Mouse (Mus musculus): ENCODE measurements around the gene Fosl1.
A peak's percentile ranks its signal among the peaks of the same experiment; 100 is the strongest.

Fosl1 gene

DNA sequence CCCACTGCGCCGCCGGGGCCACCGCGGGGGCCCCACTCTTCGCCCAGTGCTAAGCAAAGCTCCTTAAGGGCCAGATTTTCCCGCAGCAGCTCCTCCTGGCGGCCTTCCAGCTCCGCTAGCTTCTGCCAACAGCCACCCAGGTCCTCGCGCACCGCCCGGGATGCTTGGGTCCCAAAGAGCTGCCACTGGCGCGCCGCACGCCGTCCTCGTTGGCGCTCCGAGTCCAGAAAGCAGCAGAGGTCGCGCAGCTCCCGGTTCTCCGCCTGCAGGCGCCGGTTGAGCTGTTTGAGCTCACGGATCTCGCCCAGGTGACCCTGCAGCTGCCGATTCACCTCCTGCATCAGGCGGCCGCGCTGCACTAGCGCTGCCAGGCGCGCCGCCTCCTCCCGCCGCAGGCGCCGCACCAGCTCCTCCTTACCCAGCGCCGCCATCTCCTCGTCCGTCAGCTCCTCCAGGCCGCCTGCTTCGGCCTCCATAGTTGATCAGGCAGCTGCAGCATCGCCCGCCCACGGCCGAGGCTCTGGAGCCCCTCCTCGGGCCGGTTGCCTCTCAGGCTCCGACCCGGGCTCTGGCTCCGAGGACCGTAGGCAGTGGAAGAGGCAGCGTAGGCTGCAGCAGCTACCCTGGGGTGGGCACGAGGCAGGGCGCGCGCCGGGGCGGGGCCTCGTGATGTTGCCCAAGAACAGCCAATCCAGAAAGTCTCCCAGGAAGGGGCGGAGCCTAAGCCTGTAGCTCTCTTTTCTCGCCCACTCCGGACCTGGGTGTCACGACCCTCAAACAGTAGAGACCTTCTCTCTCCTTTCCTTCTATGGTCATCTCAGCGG is 9.8 kb downstream of the Fosl1 start:
- DNase-seq (ENCODE audit: low read depth, low spot score), result peak; percentile 80

DNA sequence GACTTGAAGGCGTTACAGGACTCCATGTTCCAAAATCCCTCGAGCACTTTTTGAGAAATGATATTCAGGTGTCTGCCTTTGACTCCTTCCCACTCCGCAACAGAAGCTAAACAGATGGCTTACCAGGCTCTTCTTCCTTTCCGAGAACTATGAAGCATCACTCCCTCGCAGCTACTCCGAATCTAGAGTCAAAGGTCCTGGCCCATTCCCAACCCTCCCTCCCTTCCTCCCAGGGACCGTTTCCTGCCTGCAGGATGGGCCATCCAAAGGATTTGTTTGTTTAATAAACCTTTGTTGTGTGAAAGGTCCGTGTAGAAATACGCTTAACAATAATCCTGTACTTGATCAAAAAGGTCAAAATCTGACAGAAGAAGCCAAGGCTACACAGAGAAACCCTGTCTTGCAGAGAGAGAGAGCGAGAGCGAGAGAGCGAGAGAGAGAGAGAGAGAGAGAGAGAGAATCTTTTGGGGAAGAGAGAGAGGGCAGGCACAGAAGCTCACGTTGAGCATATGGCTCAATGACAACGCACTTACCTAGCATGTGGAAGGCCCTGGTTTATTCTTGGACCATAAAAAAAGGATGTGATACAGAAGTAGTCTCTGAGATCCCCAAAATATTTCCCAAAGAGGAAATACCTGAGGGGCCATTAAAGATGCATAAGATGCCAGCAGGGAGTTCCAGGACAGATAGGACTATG is 10.5 kb downstream of the Fosl1 start, which contains the start of gene Ccdc85b:
Gene Ccdc85b (minus strand): TSS at position 149 of the 697 bp plus-strand sequence.
- no peak for DNase-seq (ENCODE audit: low read depth, low spot score)

DNA sequence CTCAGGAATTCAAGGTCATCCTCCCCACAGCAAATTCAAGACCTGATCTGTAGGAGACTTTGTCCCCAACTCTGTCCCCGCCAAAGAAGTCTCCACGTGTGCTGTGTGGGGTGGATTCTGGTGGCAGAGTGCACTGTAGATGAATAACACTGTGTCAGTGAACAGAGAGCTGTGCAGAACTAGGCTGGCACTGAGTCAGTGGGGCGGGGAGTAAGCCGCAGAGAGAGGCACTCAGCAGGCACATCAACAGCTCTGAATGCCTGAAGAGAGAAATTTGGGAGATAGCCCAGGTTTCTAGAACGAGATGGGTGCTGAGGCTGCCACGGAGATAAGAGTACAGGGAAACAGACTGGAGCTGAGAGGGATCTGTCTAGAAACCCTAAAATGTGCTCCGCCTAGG is 11.7 kb downstream of the Fosl1 start:
- DNase-seq (ENCODE audit: low read depth, low spot score), result no peak

DNA sequence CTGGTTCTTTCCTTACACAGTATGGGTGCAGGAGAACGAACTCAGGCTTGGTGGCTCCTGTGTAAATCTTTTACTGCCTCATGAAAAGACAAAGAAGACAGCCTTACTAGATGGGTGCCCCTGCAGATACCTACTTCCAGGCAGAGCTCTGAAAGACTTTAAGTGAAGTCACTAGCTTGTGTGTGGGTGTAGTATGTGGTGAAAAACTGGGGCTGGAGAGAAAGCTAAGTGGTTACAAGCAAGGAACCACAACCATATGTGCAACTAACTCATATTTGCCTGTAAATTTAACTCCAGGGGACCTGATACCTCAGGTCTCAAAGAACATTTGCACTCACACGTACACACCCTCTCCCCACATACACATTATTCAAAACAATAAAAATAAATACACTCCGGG is 12.5 kb downstream of the Fosl1 start:
- no peak for DNase-seq (ENCODE audit: low read depth, low spot score)

DNA sequence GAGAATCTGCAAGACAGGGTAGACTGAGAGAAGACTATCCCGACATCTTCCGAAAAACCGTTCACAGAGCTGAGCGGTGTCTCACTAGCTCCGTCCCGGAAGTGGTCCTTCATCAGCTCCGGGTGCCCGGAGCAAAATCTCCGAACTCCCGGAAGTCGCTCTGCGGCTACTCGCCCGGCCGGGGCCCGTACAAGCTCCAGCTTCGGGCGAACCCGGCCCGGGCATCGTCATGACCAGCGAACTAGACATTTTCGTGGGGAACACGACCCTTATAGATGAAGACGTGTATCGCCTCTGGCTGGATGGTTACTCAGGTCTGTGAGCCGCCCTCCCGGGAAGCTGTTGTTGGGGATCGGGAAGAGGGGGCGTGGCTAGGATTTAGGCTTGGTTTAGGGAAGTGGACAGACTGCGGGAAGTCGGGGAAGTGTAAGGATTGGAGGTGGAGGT is 13.1 kb downstream of the Fosl1 start, which contains the start of gene Fibp:
Gene Fibp (plus strand): TSS at position 151 of the 447 bp plus-strand sequence.
- DNase-seq (ENCODE audit: low read depth, low spot score), result peak; percentile 67

DNA sequence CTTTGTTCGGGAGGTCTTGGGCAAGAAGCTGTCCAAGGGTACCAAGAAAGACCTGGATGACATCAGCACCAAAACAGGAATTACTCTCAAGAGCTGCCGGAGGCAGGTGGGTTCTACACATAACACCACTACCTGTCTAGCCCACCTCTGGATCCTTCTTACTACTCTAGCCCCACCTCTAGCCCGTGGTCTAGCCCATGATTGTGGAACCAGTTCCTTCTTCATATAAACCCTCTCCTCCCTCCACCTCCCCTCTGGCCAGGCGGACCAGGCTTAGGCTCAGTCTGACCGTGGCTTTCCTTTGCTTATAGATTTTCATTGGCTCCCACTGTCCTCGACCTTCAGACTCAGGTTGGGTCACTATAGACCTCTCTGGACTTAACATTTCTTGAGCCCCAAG is 14.1 kb downstream of the Fosl1 start:
- no peak for DNase-seq (ENCODE audit: low read depth, low spot score)

DNA sequence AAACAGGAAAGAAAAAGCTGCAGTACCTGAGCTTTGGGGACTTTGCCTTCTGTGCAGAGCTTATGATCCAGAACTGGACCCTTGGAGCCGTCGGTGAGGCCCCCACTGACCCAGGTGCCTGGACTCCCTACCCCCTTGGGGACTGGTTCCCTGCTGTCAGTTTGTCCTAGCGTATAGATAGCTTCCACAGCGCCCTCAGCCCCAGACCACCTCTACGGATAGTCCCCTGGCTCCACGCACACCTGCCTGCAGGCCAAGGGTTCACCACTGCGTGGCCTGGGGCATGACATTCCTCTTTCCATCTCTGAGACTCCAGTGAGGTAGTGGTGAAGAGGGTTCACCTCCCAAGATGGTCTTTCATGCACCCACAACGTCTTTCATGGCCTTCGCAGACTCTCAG is 15.9 kb downstream of the Fosl1 start:
- no peak for DNase-seq (ENCODE audit: low read depth, low spot score)

DNA sequence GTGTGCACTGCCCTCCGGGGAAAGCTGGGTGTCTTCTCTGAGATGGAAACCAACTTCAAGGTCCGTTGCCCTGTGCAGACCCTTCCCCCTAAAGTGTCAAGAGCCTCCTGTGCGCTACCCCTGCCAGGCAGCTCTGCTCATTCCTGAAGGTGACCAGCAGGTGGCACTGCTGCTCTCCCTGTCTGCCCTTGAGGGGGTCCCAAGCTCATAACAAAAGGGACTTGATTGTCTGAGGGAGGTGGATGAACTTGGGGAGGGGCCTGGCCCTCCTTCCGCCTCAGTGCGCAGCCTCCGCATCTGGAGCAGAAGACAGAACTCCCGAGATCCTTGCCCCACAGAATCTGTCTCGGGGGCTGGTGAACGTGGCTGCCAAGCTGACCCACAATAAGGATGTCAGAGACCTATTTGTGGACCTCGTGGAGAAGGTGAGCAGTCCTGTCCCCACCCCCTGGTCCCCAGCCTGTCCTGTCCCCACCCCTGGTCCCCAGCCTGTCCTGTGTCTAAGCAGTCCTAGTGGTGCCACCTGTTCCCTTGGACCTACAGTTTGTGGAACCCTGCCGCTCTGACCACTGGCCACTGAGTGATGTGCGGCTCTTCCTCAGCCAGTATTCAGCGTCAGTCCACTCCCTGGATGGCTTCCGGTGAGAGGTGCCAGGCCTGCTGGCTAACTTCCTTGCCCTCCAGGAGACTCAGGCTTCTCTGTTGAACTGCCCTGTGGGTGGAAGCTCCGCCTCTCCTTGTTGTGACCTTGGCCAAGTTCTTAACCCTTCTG is 16.6 kb downstream of the Fosl1 start:
- DNase-seq (ENCODE audit: low read depth, low spot score), result no peak

DNA sequence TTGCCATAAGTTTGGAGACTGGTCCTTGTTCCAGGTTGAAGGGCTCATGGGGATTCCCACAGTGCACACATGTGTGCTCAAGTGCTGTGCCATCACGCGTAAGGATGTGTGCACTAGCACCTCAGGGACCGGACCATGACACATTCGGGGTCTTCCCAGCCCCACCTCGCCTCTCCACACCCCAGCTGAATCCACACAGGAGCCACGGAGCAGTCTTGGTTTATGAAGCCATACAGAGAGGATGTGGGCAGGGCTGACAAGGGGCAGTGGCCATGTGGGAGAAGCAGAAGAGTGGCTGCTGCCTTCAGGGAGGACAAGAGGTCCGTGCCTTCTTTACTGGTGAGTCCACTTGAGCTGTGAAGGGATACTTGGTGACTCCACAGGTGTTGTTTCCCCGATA is 17.7 kb downstream of the Fosl1 start:
- DNase-seq (ENCODE audit: low read depth, low spot score), result no peak

DNA sequence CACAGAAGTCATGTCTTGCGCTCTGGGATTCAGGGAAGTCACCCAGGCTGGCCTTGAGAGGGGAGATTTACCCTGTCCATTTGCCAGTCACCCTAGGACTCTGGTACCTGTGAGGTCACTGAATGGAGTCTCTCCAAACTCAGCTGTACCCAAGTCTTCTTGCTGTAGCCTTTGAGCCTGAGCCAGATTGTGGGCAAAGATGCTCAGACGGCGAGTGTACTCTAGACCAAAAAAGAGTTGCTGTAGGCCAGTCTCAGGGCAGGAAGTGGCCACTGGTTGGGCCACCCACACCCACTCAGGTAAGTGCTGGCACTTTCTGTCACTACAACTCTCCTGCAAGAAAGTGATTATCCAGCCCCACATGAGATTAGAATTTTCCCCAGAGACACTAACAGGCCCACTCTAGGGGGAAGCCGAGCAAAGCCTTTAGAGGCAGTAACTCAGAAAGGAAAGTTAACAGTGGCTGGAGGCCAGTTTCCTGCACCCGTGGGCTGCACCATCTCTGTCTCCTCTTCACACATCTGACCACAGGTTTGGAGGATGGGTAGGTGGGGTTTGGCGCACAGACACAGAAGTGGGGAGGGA is 19.7 kb downstream of the Fosl1 start:
- DNase-seq (ENCODE audit: low read depth, low spot score), result no peak

DNA sequence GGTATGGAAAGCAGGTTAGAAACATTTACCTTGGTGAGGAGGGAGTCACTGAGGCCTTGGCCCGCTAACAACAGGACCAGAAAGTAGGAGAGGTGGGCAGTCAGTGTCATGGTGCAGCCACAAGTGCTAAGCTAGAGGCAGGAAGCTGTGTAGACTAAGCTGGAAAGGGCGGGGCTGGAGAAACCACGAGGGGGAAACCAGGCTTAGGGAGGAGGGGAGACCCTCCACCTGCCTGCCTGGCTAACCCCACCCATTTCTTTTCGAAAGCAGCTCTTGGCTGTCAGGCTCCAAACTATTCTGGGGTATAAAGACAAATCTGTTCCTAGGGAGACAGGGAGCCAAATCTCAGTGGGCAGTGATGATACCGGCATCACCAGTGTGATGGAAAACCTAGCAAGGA is 21.0 kb downstream of the Fosl1 start, which contains the start of gene Ctsw:
Gene Ctsw (minus strand): TSS at position 134 of the 400 bp plus-strand sequence.
- DNase-seq (ENCODE audit: low read depth, low spot score), result no peak

DNA sequence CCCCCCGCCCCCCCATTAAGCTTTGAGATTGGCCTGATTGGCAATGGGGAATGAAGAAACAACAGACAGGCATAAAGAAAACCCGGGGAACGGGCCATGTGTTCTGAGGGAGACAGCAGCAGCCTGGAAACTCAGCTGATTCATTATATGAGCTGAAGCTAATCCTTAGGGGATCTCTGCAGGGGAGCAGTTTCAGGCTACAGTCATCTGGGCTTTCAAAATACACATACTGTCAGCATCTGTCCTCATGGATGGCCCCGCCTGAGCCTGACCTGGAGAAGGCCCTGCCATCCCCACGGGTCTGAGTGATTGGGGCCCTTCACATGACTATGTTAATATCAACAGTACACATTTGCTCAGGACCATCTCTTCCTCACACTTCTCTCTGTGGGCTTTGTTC is 24.5 kb downstream of the Fosl1 start:
- DNase-seq (ENCODE audit: low read depth, low spot score), result no peak

DNA sequence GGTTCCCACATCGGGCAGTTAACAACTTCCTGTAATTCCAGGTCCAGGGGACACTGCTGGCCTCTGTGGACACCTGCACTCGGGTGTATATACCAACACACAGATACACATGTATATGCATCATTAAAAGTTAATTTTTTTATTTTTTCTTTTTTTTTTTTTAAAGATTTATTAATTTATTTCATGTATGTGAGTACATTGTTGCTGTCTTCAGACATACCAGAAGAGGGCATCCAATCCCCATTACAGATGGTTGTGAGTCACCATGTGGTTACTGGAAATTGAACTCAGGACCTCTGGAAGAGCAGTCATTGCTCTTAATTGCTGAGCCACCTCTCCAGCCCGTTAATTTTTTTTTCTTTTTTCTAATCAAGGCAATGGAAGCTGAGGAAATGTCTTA is 25.5 kb downstream of the Fosl1 start:
- DNase-seq (ENCODE audit: low read depth, low spot score), result no peak

DNA sequence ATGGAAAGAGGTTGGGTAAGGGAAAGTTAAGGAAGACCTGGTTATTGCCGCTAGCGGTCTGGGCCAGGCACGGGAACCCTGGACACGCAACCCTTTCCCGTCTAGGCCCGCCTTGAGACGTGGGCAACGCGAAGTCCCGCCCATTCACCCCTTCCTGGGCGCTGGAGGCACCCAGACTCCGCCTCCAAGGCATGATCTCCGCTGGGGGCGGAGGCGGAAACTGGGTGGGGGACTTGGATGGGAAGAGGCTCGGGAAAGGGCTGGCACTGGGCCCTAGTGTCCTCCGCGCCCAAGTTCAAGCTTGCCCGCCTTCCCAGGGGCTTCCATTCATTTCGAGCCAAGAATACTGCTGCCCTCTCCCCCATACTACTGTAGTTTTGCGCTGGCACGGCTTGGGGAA is 26.4 kb downstream of the Fosl1 start, which contains the start of gene Efemp2:
Gene Efemp2 (plus strand): TSS at position 235 of the 400 bp plus-strand sequence.
- no peak for DNase-seq (ENCODE audit: low read depth, low spot score)

DNA sequence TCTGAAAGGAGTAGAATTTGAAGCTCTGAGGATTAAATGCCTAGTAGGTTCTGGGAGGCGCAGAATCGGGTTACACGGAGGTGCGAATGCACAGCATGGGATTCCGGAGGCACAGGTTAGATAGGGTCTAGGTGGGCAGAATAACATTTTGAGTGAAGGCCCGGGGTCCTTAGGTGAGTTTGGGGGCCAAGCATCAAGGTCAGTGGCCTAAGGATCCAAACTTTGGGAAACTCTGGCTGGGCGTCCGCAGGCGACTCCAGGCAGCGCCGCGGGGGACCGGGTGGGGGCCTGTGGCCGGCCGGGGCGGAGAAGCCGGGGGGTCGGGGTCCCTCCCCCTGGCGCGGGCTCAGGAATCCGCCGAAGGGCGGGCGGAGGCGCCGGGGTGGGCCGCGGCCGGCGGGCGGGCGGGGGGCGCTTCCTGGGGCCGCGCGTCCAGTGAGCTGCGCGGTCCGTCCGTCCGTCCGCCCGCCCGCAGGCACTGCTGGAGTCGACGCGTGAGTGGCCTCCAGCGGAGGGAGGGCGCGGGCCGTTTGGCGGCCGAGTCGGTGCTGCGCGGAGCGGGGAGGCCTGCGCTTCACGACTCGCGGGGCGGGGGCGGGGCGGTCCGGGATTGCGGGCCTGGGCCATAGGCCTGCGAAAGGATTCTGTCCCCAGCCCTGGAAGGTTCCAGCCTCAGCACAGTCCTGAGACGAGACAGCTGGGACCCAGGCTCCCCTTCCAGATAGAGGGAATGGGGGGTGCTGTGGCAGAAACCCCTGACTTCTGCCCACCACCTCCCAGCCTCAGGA is 27.1 kb downstream of the Fosl1 start:
- DNase-seq (ENCODE audit: low read depth, low spot score), result no peak

DNA sequence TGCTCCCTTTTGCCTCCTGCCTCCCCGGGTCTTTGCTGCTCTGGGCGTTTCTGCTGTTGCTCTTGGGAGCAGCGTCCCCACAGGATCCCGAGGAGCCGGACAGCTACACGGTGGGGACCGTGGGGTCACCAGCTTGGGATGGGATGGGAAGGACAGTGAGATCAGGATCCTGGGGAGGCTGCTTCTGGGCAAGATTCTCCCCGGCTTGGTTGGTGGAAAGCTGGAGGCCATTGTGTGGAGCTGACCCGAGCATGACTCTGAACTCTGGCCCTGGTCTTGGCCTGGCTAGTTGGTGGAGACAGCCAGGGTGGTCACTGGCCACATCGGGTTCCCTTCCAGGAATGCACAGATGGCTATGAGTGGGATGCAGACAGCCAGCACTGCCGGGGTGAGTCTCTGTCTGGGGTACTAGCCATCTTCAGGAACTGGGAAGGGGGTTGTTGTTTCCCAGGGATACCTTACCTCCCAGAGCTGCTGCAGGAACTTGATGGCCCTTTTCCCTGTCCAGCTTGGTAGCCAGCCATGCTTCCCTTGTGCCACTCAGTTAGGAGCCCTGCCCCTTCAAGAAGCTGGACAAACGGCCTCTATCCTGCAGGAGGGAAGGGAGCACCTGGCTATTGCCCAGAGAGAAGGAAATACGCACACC is 27.8 kb downstream of the Fosl1 start:
- DNase-seq (ENCODE audit: low read depth, low spot score), result no peak

DNA sequence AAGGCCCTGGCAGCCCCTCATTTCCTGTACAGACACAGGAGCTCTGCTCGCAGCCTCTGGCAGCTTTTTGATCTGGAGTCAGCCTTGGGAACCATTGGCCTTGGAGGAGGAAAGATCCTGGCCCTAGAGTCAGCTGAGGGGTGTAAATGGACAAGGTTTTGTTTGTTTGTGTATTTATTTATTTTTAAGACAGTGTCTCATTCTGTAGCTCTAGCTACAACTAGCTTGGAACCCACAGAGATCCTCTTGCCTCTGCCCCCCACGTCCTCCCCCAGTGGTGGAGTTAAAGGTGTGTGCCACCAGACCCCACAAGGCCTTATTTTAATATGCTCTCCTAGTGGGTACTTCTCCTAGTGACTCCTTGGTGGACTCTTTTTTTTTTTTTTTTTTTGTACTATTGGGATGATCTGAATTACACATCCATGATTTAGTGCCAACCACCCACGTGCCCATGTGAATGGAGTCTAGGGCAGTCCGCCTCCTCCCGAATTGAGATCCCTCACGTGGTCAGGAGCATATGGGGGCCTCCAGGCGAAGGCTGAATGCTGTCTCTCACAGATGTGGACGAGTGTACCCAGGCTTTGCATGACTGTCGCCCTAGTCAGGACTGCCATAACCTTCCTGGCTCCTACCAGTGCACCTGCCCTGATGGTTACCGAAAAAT is 29.8 kb downstream of the Fosl1 start:
- no peak for DNase-seq (ENCODE audit: low read depth, low spot score)

DNA sequence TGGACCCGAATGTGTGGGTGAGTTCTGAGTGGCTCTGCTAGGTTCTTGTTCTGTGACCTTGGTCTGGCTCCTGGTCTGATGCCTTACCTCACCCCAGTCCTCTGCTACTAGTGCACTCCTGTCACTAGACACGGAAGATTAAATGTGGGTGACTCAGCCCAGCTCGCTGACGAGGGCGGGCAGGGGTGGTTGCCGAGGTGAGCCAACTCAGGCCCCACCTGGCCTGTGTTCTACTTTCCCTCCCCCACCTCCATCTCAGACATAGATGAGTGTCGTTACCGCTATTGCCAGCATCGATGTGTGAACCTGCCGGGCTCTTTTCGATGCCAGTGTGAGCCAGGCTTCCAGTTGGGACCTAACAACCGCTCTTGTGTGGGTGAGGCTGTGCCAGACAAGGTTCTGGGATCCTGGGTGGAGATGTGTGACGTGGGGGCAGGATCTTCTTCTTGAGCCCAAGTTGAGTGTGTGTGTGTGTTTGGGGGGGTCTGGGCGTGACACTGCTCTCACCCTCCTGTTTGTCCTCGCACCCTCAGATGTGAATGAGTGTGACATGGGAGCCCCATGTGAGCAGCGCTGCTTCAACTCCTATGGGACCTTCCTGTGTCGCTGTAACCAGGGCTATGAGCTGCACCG is 30.4 kb downstream of the Fosl1 start:
- DNase-seq (ENCODE audit: low read depth, low spot score), result no peak

DNA sequence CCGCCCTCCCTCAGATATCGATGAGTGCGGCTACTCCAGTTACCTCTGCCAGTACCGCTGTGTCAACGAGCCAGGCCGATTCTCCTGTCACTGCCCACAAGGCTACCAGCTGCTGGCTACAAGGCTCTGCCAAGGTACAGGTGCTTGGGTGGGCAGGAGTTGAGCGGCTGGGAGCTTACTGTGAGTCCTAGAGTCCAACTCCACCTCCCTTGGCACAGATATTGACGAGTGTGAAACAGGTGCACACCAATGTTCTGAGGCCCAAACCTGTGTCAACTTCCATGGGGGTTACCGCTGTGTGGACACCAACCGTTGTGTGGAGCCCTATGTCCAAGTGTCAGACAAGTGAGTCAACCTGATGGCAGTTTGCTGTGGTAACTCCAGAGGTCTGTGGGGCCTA is 32.7 kb downstream of the Fosl1 start:
- DNase-seq (ENCODE audit: low read depth, low spot score), result no peak

Data from c-Kit-negative CD71-positive TER-119-positive erythroid progenitor cells, embryonic 14.5 days (primary cell).